Mouse (Mus musculus) C2C12 (cell line): ENCODE data around the gene Myo1f.

ENCODE experiments used
- CTCF ChIP-seq: IDR thresholded peaks from one replicate; pipeline ENCODE4 v1.5.1; 2011; ENCODE audit not compliant: control insufficient read depth, insufficient read depth, insufficient read length
- MAX ChIP-seq: IDR thresholded peaks from one replicate; pipeline ENCODE4 v1.6.1; 2011; ENCODE audit warnings: mild to moderate bottlenecking, control low read depth
- MYOD1 ChIP-seq: IDR thresholded peaks from one replicate; pipeline ENCODE4 v1.6.1; 2011; ENCODE audit warnings: low read depth; ENCODE audit not compliant: control insufficient read depth, insufficient read length

- TF ChIP-seq CTCF (no peak), MYOD1 (no peak), MAX (no peak)
These were observed 41.6 kb upstream of the Myo1f start for GRCm38 (mm10) chr17:33513874-33514273.
